Mouse (Mus musculus): ENCODE measurements around the gene Ncoa7. TPM values are rescaled to one million over a fixed set of nuclear protein-coding genes. Genes with fewer than 3 reads are reported as not detected.

Ncoa7 gene
- polyA plus RNA-seq, 1 experiment from 2014 or later: 16.6 TPM

DNA sequence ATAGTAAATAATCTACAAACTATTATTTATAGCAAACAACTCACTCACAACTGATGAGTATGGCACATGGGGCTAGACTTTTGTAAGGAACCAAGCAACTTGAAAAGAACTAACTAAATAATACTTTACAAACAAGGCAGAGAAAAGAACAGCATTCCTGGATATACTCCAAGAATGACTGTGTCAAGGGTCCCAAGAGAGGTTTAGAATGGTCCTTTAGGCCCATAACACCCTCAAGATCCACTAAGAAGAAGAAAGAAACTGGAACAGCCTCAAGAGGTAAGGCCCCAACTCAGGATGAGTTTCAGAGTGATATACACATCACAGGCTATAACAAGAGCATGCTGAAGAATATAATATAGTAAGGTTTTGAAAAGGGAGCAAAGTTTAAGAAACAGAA lies 47.1 kb downstream of the Ncoa7 start:
- H3K4me1 ChIP-seq: peaks cover 2% of the 10 kb centered on the region; the same call in 1 of the 2 replicates
- H3K36me3 ChIP-seq: peaks cover 7% of the 10 kb centered on the region
- H3K9ac ChIP-seq: no peak overlapping the region
- no peak overlapping the region for H3K4me3 ChIP-seq (replicated peaks)
- ATAC-seq (replicated peaks; ENCODE audit: low FRiP score): no peak
- H3K27me3 ChIP-seq: no peaks in the 10 kb centered on the region
- H3K27ac ChIP-seq: no peak overlapping the region
- no peak overlapping the region for H3K4me2 ChIP-seq
- H3K9me3 ChIP-seq (replicated peaks): no peaks in the 10 kb centered on the region

DNA sequence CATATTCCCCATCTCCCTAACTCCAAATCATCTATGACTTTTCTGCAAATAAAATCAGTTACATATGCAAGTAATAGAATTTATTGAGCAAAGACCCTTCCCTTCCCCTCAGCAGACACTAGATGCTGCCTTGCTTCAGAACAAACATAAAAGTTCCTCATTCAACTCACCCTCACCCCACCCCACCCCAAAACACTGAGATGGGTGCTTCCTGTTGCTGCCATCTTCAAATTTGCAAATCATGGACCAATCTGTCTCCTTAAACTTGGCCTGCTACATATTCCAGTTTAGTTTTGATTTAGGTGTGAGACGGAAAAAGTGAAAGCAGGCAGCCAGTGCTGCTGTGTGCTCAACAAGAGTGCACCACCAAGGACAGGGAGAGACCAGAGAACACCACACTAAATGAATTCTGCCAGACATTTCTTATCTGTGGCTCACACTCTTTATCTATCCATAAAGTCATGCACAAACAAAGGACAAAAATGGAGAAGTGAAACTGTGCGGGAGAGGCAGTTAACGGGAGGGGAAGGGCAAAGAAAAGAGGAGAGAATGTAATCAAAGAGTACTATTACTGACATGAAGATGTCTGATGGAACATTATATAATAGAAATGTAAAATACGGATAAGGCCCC lies 48.2 kb downstream of the Ncoa7 start:
- Histone ChIP-seq H3K27ac (no peak overlapping the region), H3K27me3 (no peaks in the 10 kb centered on the region), H3K36me3 (peaks cover 7% of the 10 kb centered on the region), H3K9ac (no peak overlapping the region), H3K4me1 (0 out of 2 replicates have a peak, but pooled peaks cover 2% of the 10 kb centered on the region), H3K4me2 (no peak overlapping the region), H3K9me3 (replicated peaks) (no peaks in the 10 kb centered on the region), H3K4me3 (replicated peaks) (no peak overlapping the region)
- 0 out of 2 replicates have a peak, but pooled peaks have one; percentile 46 for ATAC-seq (replicated peaks; ENCODE audit: low FRiP score)
- WGBS: 64% methylated on average over 4 of the region's 4 CpGs

DNA sequence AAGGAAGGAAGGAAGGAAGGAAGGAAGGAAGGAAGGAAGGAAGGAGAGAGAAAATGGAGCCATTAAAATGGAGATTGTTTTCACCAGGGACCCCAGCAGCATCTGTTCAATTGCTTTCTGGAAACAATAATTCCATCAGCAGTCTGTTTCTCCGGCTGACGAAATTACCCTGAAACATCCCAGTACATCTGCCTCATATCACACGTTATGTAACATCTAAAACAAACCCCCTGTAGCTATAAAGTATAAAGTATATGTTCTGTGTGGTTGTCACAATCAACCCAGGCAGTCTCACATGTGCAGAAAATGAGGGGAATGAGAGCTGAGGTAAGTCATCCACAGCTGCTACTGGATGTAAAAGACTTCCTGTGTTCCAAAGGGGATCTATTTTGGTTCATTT lies 49.0 kb downstream of the Ncoa7 start:
- Histone ChIP-seq H3K4me1 (0 out of 2 replicates have a peak, but pooled peaks cover 2% of the 10 kb centered on the region), H3K4me3 (replicated peaks) (no peak overlapping the region), H3K36me3 (peaks cover 7% of the 10 kb centered on the region), H3K27me3 (no peaks in the 10 kb centered on the region), H3K27ac (no peak overlapping the region), H3K9me3 (replicated peaks) (no peaks in the 10 kb centered on the region), H3K4me2 (no peak overlapping the region), H3K9ac (no peak overlapping the region)
- no peak for ATAC-seq (replicated peaks; ENCODE audit: low FRiP score)
- WGBS: 72% methylated on average over 3 of the region's 3 CpGs

DNA sequence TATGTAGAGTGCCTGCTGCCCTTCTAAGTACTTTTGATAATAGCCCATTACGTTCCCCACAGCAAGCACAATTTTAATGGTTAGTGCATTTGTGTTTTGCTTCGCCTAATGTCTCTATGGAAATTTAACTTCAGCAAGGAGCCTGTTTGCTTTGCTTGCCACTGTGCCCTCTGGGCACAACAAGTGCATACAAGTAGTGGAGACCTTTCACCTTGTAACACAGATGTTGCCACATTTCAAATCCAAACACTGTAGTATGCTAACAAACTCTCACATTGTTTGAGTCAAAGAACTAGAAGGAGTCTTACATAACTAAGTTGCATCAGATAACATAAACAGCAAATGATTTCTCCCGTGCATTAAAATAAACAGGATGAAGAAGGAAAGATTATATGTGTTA lies 50.6 kb downstream of the Ncoa7 start:
- H3K27ac ChIP-seq: no peak overlapping the region
- ATAC-seq (replicated peaks; ENCODE audit: low FRiP score): no peak
- 0 out of 2 replicates have a peak, but pooled peaks cover 2% of the 10 kb centered on the region for H3K4me1 ChIP-seq
- no peak overlapping the region for H3K4me2 ChIP-seq
- H3K9me3 ChIP-seq (replicated peaks): no peaks in the 10 kb centered on the region
- H3K27me3 ChIP-seq: no peaks in the 10 kb centered on the region
- no peak overlapping the region for H3K4me3 ChIP-seq (replicated peaks)
- no peak overlapping the region for H3K9ac ChIP-seq
- peaks cover 3% of the 10 kb centered on the region; the same call in 1 of the 2 replicates for H3K36me3 ChIP-seq
- 83% methylated on average over 3 of the region's 3 CpGs for WGBS

DNA sequence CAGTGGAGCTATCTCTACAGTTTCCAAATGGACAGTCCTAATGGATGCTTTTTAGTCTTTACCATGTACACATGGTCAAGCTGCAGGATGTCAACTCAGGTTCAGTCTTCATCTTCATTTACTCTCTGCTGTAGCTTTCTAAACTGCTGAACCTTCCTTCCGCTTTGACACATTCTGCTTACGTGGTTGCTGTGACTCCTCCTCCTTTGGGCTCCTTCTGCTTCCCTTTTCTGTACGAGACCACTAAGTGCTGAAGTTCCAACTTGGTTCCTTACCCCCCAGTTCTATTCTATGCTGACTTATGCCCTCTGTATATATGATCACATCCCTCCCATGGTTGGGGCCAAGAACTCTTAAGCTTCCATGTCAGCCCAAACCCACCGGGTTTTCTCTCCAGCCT lies 51.5 kb downstream of the Ncoa7 start:
- Histone ChIP-seq H3K9me3 (replicated peaks) (no peaks in the 10 kb centered on the region), H3K36me3 (peaks cover 3% of the 10 kb centered on the region; the same call in 1 of the 2 replicates), H3K4me1 (0 out of 2 replicates have a peak, but pooled peaks cover 2% of the 10 kb centered on the region), H3K4me3 (replicated peaks) (no peak overlapping the region), H3K4me2 (no peak overlapping the region), H3K27me3 (no peaks in the 10 kb centered on the region), H3K9ac (no peak overlapping the region), H3K27ac (no peak overlapping the region)
- ATAC-seq (replicated peaks; ENCODE audit: low FRiP score): no peak
- 95% methylated on average over 4 of the region's 4 CpGs for WGBS

DNA sequence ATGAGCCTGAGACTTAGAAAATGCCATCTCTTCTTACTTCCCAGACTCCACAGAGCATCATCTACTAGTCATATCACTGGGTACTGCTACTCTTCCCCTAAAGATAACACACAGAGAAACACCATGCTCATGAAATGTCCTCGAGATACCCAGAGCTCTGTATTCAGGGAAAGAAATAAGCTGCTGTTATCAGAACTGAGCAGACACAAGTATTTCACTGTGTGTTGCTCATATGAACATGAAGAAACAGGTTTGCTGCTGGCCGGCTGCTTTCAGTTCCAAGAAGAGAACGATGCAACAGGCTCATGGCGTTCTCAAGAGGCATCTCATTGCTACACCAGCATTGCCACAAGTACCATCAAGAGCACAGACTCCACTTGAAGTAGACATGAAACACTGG lies 53.3 kb downstream of the Ncoa7 start:
- peak; percentile 80; the same call in 1 of the 2 replicates for ATAC-seq (replicated peaks; ENCODE audit: low FRiP score)
- H3K4me2 ChIP-seq: no peak overlapping the region
- peaks cover 3% of the 10 kb centered on the region; the same call in 1 of the 2 replicates for H3K36me3 ChIP-seq
- H3K4me3 ChIP-seq (replicated peaks): no peak overlapping the region
- 90% methylated on average over 4 of the region's 4 CpGs for WGBS
- H3K4me1 ChIP-seq: 0 out of 2 replicates have a peak, but pooled peaks cover under 1% of the 10 kb centered on the region
- H3K27ac ChIP-seq: no peak overlapping the region
- H3K27me3 ChIP-seq: no peaks in the 10 kb centered on the region
- no peak overlapping the region for H3K9ac ChIP-seq
- no peaks in the 10 kb centered on the region for H3K9me3 ChIP-seq (replicated peaks)

DNA sequence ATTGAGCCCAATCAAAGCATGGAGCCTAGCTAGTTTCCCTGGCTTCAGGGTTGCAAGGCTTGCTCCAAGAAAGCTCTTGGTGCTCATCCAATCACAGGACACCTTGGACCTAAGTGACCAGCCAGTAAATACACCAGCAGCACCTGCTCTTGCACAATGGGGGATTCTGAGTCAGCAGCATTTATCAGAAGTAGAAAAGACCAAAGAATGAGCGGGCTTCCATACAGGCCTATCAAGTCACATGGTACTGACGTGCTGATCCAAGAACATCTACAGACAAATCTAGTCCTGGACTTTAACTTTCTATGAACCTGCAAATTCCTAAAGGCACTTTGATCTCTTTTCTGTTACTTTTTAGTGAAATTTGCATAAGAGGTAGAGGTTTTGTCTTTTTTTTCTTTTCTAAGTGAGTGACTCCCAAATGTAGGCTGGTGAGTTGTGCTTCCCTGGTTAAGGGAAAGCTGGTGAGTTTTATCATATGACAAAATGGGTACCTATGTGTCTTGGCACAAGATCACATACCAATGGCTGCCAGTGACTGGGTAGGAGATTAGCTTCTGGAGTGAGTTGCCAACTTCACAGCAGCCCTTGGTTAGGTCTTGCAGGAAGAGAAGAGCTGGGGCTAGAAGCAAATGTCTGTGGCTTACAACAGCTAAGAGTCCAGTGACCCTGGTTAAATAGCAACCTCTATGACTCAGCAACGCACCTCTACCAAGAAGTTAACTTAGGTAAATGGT lies 57.7 kb downstream of the Ncoa7 start:
- 90% methylated on average over 3 of the region's 3 CpGs for WGBS
- no peak for ATAC-seq (replicated peaks; ENCODE audit: low FRiP score)
- no peak overlapping the region for H3K4me2 ChIP-seq
- H3K36me3 ChIP-seq: no peaks in the 10 kb centered on the region
- no peaks in the 10 kb centered on the region for H3K4me1 ChIP-seq
- no peak overlapping the region for H3K9ac ChIP-seq
- 0 out of 2 replicates have a peak overlapping the region, but pooled peaks have one; percentile 27 for H3K27ac ChIP-seq
- no peaks in the 10 kb centered on the region for H3K9me3 ChIP-seq (replicated peaks)
- no peaks in the 10 kb centered on the region for H3K27me3 ChIP-seq
- H3K4me3 ChIP-seq (replicated peaks): no peak overlapping the region

DNA sequence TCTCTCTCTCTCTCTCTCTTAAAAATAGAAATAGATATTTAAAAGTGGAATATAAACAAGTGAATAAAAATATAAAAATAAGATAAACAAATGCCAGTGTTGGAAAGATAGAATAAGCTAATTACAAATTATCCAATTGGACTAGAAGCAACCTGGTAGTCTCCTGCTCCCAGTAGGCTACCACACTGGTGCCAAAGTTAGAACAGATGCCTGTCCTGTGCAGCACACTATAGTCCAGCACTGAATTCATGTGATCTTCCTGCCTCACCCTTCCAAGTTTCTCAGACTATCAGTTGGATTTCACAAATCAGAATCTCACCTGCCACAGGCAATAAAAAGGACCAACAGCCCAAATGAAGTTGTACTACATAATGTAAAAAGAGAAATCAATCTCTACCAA lies 59.9 kb downstream of the Ncoa7 start:
- H3K4me3 ChIP-seq (replicated peaks): no peak overlapping the region
- H3K4me1 ChIP-seq: no peaks in the 10 kb centered on the region
- H3K9me3 ChIP-seq (replicated peaks): no peaks in the 10 kb centered on the region
- no peak overlapping the region for H3K9ac ChIP-seq
- no peak for ATAC-seq (replicated peaks; ENCODE audit: low FRiP score)
- no peak overlapping the region for H3K27ac ChIP-seq
- H3K27me3 ChIP-seq: no peaks in the 10 kb centered on the region
- no peaks in the 10 kb centered on the region for H3K36me3 ChIP-seq
- H3K4me2 ChIP-seq: no peak overlapping the region

DNA sequence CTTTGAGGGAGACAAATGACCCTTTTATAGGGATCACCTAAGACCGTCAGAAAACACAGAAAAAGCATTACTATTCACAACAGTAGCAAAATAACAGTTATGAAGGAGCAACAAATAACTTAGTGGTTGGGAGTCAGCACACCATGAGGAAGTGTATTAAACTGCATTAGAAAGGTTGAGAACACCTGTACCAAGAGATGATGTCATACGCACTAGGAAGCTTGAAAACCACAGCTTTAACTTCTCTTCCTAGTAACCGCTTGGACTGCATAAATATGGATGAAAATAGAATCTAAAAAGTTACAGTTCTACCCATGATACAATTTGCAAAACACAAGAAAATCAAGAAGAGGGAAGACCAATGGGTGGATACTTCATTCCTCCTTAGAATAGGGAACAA lies 64.7 kb downstream of the Ncoa7 start:
- Histone ChIP-seq H3K27me3 (no peaks in the 10 kb centered on the region), H3K4me2 (no peak overlapping the region), H3K4me1 (no peaks in the 10 kb centered on the region), H3K27ac (no peak overlapping the region), H3K9me3 (replicated peaks) (no peaks in the 10 kb centered on the region), H3K4me3 (replicated peaks) (no peak overlapping the region), H3K9ac (no peak overlapping the region), H3K36me3 (no peaks in the 10 kb centered on the region)
- ATAC-seq (replicated peaks; ENCODE audit: low FRiP score): no peak
- WGBS: 90% methylated on average over 3 of the region's 3 CpGs

DNA sequence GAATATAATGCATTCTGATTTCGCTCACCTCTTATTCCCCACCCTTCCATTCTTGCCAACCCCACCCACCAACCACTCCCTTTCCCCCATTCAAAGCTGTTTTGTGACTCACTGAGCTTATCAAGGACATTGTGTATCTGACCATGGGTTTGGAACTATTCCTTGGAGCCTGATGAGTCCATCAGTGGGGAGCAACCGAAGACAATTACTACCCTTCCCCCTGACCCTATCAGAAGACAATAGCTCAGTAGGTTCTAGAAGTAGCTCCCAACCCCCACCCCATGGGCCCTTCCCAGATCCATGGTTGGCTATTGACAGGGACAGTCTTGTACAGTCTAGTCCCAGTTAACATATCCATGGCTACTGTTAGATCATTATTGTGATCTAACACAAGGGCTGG lies 65.8 kb downstream of the Ncoa7 start:
- no peak for ATAC-seq (replicated peaks; ENCODE audit: low FRiP score)
- Histone ChIP-seq H3K4me1 (no peaks in the 10 kb centered on the region), H3K4me3 (replicated peaks) (no peak overlapping the region), H3K9me3 (replicated peaks) (no peaks in the 10 kb centered on the region), H3K9ac (no peak overlapping the region), H3K27me3 (no peaks in the 10 kb centered on the region), H3K36me3 (no peaks in the 10 kb centered on the region), H3K4me2 (no peak overlapping the region), H3K27ac (no peak overlapping the region)
- WGBS: 92% methylated on average over 2 of the region's 2 CpGs

DNA sequence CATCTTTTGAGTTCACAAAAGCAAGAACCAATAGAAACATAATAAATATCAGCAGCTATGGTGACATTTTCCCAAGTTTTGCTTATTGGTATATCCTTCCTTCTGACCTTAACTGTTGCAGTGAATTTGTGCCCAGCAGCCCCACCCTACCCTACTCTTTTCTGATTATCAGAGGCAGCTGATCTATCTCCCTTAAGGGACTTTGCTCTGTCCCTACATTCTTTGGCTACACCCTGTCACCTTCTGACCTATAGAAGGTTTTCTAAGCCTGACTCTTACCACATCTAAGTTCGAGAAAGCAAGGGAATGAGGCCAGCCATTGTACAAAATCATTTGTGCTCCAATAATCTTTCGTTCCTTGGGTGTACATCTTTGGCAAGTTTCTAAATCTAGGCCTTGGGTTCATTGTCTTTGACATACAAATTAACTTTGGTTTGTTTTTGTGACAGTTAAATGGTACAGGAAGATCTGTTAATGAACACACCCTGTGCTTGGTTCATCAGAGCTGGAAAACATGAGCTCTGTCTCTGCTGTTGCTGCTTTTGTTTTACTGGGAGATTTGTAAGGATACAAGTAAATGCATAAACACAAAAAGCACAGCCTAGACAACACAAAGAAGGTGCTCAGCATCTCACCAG lies 69.9 kb downstream of the Ncoa7 start:
- no peak overlapping the region for H3K9ac ChIP-seq
- no peak for ATAC-seq (replicated peaks; ENCODE audit: low FRiP score)
- H3K4me3 ChIP-seq (replicated peaks): no peak overlapping the region
- no peak overlapping the region for H3K27ac ChIP-seq
- H3K27me3 ChIP-seq: no peaks in the 10 kb centered on the region
- H3K9me3 ChIP-seq (replicated peaks): no peaks in the 10 kb centered on the region
- no peaks in the 10 kb centered on the region for H3K4me1 ChIP-seq
- no peaks in the 10 kb centered on the region for H3K36me3 ChIP-seq
- H3K4me2 ChIP-seq: no peak overlapping the region
- 74% methylated on average over 2 of the region's 2 CpGs for WGBS

DNA sequence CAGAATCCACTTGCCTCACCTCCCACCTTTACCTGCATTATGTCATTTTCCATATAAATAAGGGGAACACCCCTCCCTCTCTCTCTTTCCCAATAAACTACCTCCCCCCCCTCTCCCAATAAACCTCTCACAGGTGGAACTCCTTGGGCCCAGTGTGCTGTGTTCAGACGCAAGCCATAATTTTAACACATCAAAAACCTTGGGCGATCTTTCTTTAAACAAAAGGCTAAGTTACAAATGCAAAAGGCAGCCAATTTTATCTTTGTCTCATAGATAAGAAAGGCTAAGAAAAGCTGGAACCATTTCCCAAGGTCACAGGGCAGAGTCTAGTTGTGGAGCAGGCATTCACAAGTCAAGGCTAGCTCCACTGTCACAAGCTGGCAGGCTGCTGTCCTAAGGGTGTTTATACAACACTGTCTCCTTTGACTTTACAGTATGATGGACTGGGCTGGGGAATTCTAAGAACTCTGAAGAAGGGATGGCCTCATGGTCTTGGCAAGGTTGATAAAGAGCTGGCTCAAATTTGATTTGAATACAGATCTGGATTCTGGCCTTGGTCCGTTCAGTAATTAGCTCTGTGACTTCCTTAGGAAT lies 71.7 kb downstream of the Ncoa7 start:
- 79% methylated on average over 3 of the region's 3 CpGs for WGBS
- no peak overlapping the region for H3K27ac ChIP-seq

More for the DNA sequence above, 71.7 kb downstream of the Ncoa7 start:
- Histone ChIP-seq H3K9me3 (replicated peaks) (no peaks in the 10 kb centered on the region), H3K9ac (no peak overlapping the region), H3K4me3 (replicated peaks) (no peak overlapping the region), H3K36me3 (no peaks in the 10 kb centered on the region), H3K4me2 (no peak overlapping the region), H3K27me3 (no peaks in the 10 kb centered on the region), H3K4me1 (no peaks in the 10 kb centered on the region)
- no peak for ATAC-seq (replicated peaks; ENCODE audit: low FRiP score)

All from kidney, embryonic 15.5 days (tissue).